Mouse (Mus musculus): ENCODE measurements around the gene Ldhb.

- TF ChIP-seq CTCF (IDR thresholded peaks at IDR 0.05; ENCODE audit: low read depth, low read length) = no peak
- no peak for TF ChIP-seq POLR2A (IDR thresholded peaks at IDR 0.05; ENCODE audit: borderline replicate concordance, low read depth, low read length)
Measured at GRCm38 (mm10) chr6:142532686-142533085, 24.9 kb upstream of the Ldhb start.

Data from bone marrow macrophage, adult 2 months (primary cell).